Mouse (Mus musculus) hindbrain, embryonic 14.5 days (tissue): ENCODE results near the gene U2af2. TPM values are rescaled to one million over a fixed set of nuclear protein-coding genes. Genes with fewer than 3 reads are reported as not detected.

ENCODE experiments used
- ATAC-seq: fragments of 200-750 bp; cut with Nextera tagmentation; 2 replicates; pipeline ENCODE4 v1.8.0; 2017; ENCODE audit warnings: moderate number of reproducible peaks, mild to moderate bottlenecking, moderate TSS enrichment, moderate library complexity; ENCODE audit not compliant: low FRiP score
- DNase-seq: peaks from one replicate; pipeline ENCODE4 v3.0.0-alpha.2; 2015; ENCODE audit warnings: low spot score
- H3K27ac ChIP-seq: fragments of 300-500 bp; sonication (generic); 2 replicates; pipeline ENCODE4 v1.5.1; 2014; ENCODE audit warnings: mild to moderate bottlenecking, moderate library complexity
- H3K27me3 ChIP-seq: fragments of 300-500 bp; sonication (generic); 2 replicates; pipeline ENCODE4 v1.6.1; 2014; ENCODE audit warnings: mild to moderate bottlenecking, low read length, mixed read lengths; ENCODE audit not compliant: control insufficient read depth, insufficient read depth
- H3K36me3 ChIP-seq: fragments of 300-500 bp; sonication (generic); replicated peaks from 2 replicates; pipeline ENCODE4 v1.6.1; 2014; ENCODE audit not compliant: control insufficient read depth, insufficient read depth
- H3K4me1 ChIP-seq: fragments of 300-500 bp; sonication (generic); replicated peaks from 2 replicates; pipeline ENCODE4 v1.6.1; 2014; ENCODE audit warnings: antibody characterized with exemption, low read length, mixed read lengths; ENCODE audit not compliant: control insufficient read depth, insufficient read depth
- H3K4me2 ChIP-seq: fragments of 300-500 bp; sonication (generic); replicated peaks from 2 replicates; pipeline ENCODE4 v1.6.1; 2014; ENCODE audit warnings: mild to moderate bottlenecking, moderate library complexity
- H3K4me3 ChIP-seq: fragments of 300-500 bp; sonication (generic); replicated peaks from 2 replicates; pipeline ENCODE4 v1.5.1; 2014; ENCODE audit warnings: mild to moderate bottlenecking, low read length
- H3K9ac ChIP-seq: fragments of 300-500 bp; sonication (generic); 2 replicates; pipeline ENCODE4 v1.6.1; 2014
- H3K9me3 ChIP-seq: fragments of 300-500 bp; sonication (generic); 2 replicates; pipeline ENCODE4 v1.6.1; 2016; ENCODE audit warnings: low read length; ENCODE audit not compliant: control insufficient read depth
- WGBS: fragments of 180-500 bp; shearing (Covaris S2); extraction: QIAGEN DNeasy Blood & Tissue Kit; methylation state at CpG from one replicate; pipeline ENCODE4 v1.1.7; 2014; 5-methylcytosine and 5-hydroxymethylcytosine counted together
- polyA plus RNA-seq: library from polyadenylated mRNA; unstranded; fragments of >200 nt; fragmentation: Nextera tagmentation; extraction: Ambion mirVana; gene quantifications from 2 replicates; pipeline ENCODE4 v1.2.1, GENCODE M21; 2014

The U2af2 gene
- polyA plus RNA-seq, 1 experiment from 2014 or later = 96.6 TPM

GRCm38 (mm10) chr7:5080010-5080751, 18.2 kb downstream of the U2af2 start, which contains the start of gene Epn1:
TSS of gene Epn1 (plus strand) at chr7:5080235.
- WGBS = under 1% methylated on average over 62 of the region's 81 CpGs
- peaks cover 58% of the 10 kb centered on the region for H3K36me3 ChIP-seq
- peaks cover 15% of the 10 kb centered on the region for H3K4me1 ChIP-seq
- no peaks in the 10 kb centered on the region for H3K27me3 ChIP-seq
- DNase-seq (peak; percentile 98), ATAC-seq (peak; percentile 97)
- peak within 1 kb of the TSS; percentile 89 for H3K27ac ChIP-seq
- peak within 1 kb of the TSS; percentile 99 for H3K9ac ChIP-seq
- H3K9me3 ChIP-seq = no peaks in the 10 kb centered on the region
- peak within 1 kb of the TSS; percentile 96 for H3K4me2 ChIP-seq
- peak within 1 kb of the TSS; percentile 99 for H3K4me3 ChIP-seq

GRCm38 (mm10) chr7:5080815-5081214, 18.9 kb downstream of the U2af2 start:
- Histone ChIP-seq H3K36me3 (peaks cover 53% of the 10 kb centered on the region), H3K27me3 (no peaks in the 10 kb centered on the region), H3K4me1 (peaks cover 15% of the 10 kb centered on the region), H3K27ac (peak overlapping the region; percentile 89), H3K4me3 (peak overlapping the region; percentile 99), H3K9ac (peak overlapping the region; percentile 99), H3K4me2 (peak overlapping the region; percentile 96), H3K9me3 (no peaks in the 10 kb centered on the region)
- ATAC-seq = no peak
- 19% methylated on average over 6 of the region's 6 CpGs for WGBS
- DNase-seq = no peak

GRCm38 (mm10) chr7:5081241-5081640, 19.3 kb downstream of the U2af2 start:
- H3K36me3 ChIP-seq = peaks cover 54% of the 10 kb centered on the region
- WGBS = 73% methylated on average over 6 of the region's 6 CpGs

GRCm38 (mm10) chr7:5081939-5082338, 20.0 kb downstream of the U2af2 start:
- DNase-seq (no peak), ATAC-seq (no peak)
- H3K36me3 ChIP-seq = peaks cover 48% of the 10 kb centered on the region
- 98% methylated on average over 2 of the region's 2 CpGs for WGBS
- H3K4me3 ChIP-seq = no peak overlapping the region
- no peaks in the 10 kb centered on the region for H3K27me3 ChIP-seq
- no peak overlapping the region for H3K27ac ChIP-seq
- peak overlapping the region; percentile 96 for H3K4me2 ChIP-seq
- H3K9me3 ChIP-seq = no peaks in the 10 kb centered on the region
- peaks cover 15% of the 10 kb centered on the region for H3K4me1 ChIP-seq
- H3K9ac ChIP-seq = no peak overlapping the region

More at GRCm38 (mm10) chr7:5081241-5081640, 19.3 kb downstream of the U2af2 start:
- H3K27ac ChIP-seq = peak overlapping the region; percentile 89; the same call in 1 of the 2 replicates
- peak overlapping the region; percentile 99 for H3K9ac ChIP-seq
- DNase-seq (no peak), ATAC-seq (no peak)
- H3K4me2 ChIP-seq = peak overlapping the region; percentile 96
- H3K9me3 ChIP-seq = no peaks in the 10 kb centered on the region
- peaks cover 15% of the 10 kb centered on the region for H3K4me1 ChIP-seq
- peak overlapping the region; percentile 99 for H3K4me3 ChIP-seq
- H3K27me3 ChIP-seq = no peaks in the 10 kb centered on the region

- H3K27me3 ChIP-seq = no peaks in the 10 kb centered on the region
- H3K4me3 ChIP-seq = no peak overlapping the region
- ATAC-seq (no peak), DNase-seq (no peak)
- H3K36me3 ChIP-seq = peaks cover 32% of the 10 kb centered on the region
- no peak overlapping the region for H3K9ac ChIP-seq
- H3K9me3 ChIP-seq = no peaks in the 10 kb centered on the region
- H3K4me1 ChIP-seq = peaks cover 15% of the 10 kb centered on the region
- H3K4me2 ChIP-seq = no peak overlapping the region
- H3K27ac ChIP-seq = no peak overlapping the region
- 94% methylated on average over 18 of the region's 18 CpGs for WGBS
Observed at GRCm38 (mm10) chr7:5083325-5084105, 21.6 kb downstream of the U2af2 start.

GRCm38 (mm10) chr7:5085512-5085911, 23.6 kb downstream of the U2af2 start:
- Histone ChIP-seq H3K27ac (no peak overlapping the region), H3K4me2 (no peak overlapping the region), H3K9me3 (no peaks in the 10 kb centered on the region), H3K4me3 (no peak overlapping the region), H3K9ac (no peak overlapping the region), H3K27me3 (no peaks in the 10 kb centered on the region), H3K36me3 (peaks cover 27% of the 10 kb centered on the region), H3K4me1 (peaks cover 15% of the 10 kb centered on the region)
- WGBS = 100% methylated on average over 1 of the region's 1 CpGs
- no peak for DNase-seq
- ATAC-seq = no peak

- H3K36me3 ChIP-seq = peaks cover 34% of the 10 kb centered on the region
- ATAC-seq = no peak
Observed at GRCm38 (mm10) chr7:5086921-5087440, 25.0 kb downstream of the U2af2 start.

GRCm38 (mm10) chr7:5087886-5088285, 25.9 kb downstream of the U2af2 start:
- 88% methylated on average over 4 of the region's 4 CpGs for WGBS
- H3K9ac ChIP-seq = no peak overlapping the region
- no peak overlapping the region for H3K4me2 ChIP-seq
- no peaks in the 10 kb centered on the region for H3K9me3 ChIP-seq
- DNase-seq (no peak), ATAC-seq (no peak)
- H3K27me3 ChIP-seq = no peaks in the 10 kb centered on the region
- peaks cover 43% of the 10 kb centered on the region for H3K36me3 ChIP-seq
- no peaks in the 10 kb centered on the region; the same call in 1 of the 2 replicates for H3K4me1 ChIP-seq
- no peak overlapping the region for H3K27ac ChIP-seq
- no peak overlapping the region for H3K4me3 ChIP-seq

More at GRCm38 (mm10) chr7:5086921-5087440, 25.0 kb downstream of the U2af2 start:
- H3K9ac ChIP-seq = no peak overlapping the region
- DNase-seq = no peak
- no peaks in the 10 kb centered on the region for H3K27me3 ChIP-seq
- no peak overlapping the region for H3K27ac ChIP-seq
- no peak overlapping the region for H3K4me2 ChIP-seq
- H3K4me1 ChIP-seq = peaks cover 1% of the 10 kb centered on the region; the same call in 1 of the 2 replicates
- H3K9me3 ChIP-seq = no peaks in the 10 kb centered on the region
- WGBS = 82% methylated on average over 5 of the region's 5 CpGs
- H3K4me3 ChIP-seq = no peak overlapping the region

- 95% methylated on average over 15 of the region's 15 CpGs for WGBS
- ATAC-seq = no peak
- H3K36me3 ChIP-seq = peaks cover 46% of the 10 kb centered on the region
Observed at GRCm38 (mm10) chr7:5089853-5090252, 27.9 kb downstream of the U2af2 start.

More at GRCm38 (mm10) chr7:5089853-5090252, 27.9 kb downstream of the U2af2 start:
- Histone ChIP-seq H3K9ac (no peak overlapping the region), H3K4me2 (no peak overlapping the region), H3K4me1 (no peaks in the 10 kb centered on the region; the same call in 1 of the 2 replicates), H3K4me3 (no peak overlapping the region), H3K27ac (no peak overlapping the region), H3K27me3 (no peaks in the 10 kb centered on the region), H3K9me3 (no peaks in the 10 kb centered on the region)
- no peak for DNase-seq
